Mouse (Mus musculus) embryonic facial prominence, embryonic 13.5 days (tissue): ENCODE results near the gene Pus7. TPM values are rescaled to one million over a fixed set of nuclear protein-coding genes. Genes with fewer than 3 reads are reported as not detected.

ENCODE experiments used
- ATAC-seq: fragments of 200-750 bp; cut with Nextera tagmentation; 2 replicates; pipeline ENCODE4 v1.8.0; 2017; ENCODE audit warnings: low read depth; ENCODE audit not compliant: insufficient number of reproducible peaks, insufficient read depth, low FRiP score, low TSS enrichment
- H3K27ac ChIP-seq: fragments of 300-500 bp; sonication (generic); 2 replicates; pipeline ENCODE4 v1.5.1; 2015; ENCODE audit warnings: moderate library complexity, mild to moderate bottlenecking, inconsistent platforms
- H3K27me3 ChIP-seq: fragments of 300-500 bp; sonication (generic); 2 replicates; pipeline ENCODE4 v1.6.1; 2015; ENCODE audit warnings: mild to moderate bottlenecking, inconsistent platforms
- H3K36me3 ChIP-seq: fragments of 300-500 bp; sonication (generic); 2 replicates; pipeline ENCODE4 v1.6.1; 2015; ENCODE audit warnings: mild to moderate bottlenecking, inconsistent platforms
- H3K4me1 ChIP-seq: fragments of 300-500 bp; sonication (generic); 2 replicates; pipeline ENCODE4 v1.6.1; 2015; ENCODE audit warnings: inconsistent platforms
- H3K4me2 ChIP-seq: fragments of 300-500 bp; sonication (generic); 2 replicates; pipeline ENCODE4 v1.6.1; 2015; ENCODE audit warnings: moderate library complexity, mild to moderate bottlenecking, inconsistent platforms
- H3K4me3 ChIP-seq: fragments of 300-500 bp; sonication (generic); 2 replicates; pipeline ENCODE4 v1.5.1; 2015; ENCODE audit warnings: mild to moderate bottlenecking, inconsistent platforms
- H3K9ac ChIP-seq: fragments of 300-500 bp; sonication (generic); 2 replicates; pipeline ENCODE4 v1.6.1; 2015; ENCODE audit warnings: mild to moderate bottlenecking, inconsistent platforms
- H3K9me3 ChIP-seq: fragments of 300-500 bp; sonication (generic); 2 replicates; pipeline ENCODE4 v1.6.1; 2016; ENCODE audit warnings: inconsistent platforms
- WGBS: fragments of 180-500 bp; shearing (Covaris S2); methylation state at CpG from one replicate; pipeline ENCODE4 v1.1.7; 2015; ENCODE audit warnings: mixed read lengths; 5-methylcytosine and 5-hydroxymethylcytosine counted together
- polyA plus RNA-seq: library from polyadenylated mRNA; unstranded; fragments of >200 nt; fragmentation: Nextera tagmentation; extraction: Ambion mirVana; gene quantifications from 2 replicates; pipeline ENCODE4 v1.2.1, GENCODE M21; 2015

The Pus7 gene
- polyA plus RNA-seq, 1 experiment from 2014 or later: 35.2 TPM

DNA sequence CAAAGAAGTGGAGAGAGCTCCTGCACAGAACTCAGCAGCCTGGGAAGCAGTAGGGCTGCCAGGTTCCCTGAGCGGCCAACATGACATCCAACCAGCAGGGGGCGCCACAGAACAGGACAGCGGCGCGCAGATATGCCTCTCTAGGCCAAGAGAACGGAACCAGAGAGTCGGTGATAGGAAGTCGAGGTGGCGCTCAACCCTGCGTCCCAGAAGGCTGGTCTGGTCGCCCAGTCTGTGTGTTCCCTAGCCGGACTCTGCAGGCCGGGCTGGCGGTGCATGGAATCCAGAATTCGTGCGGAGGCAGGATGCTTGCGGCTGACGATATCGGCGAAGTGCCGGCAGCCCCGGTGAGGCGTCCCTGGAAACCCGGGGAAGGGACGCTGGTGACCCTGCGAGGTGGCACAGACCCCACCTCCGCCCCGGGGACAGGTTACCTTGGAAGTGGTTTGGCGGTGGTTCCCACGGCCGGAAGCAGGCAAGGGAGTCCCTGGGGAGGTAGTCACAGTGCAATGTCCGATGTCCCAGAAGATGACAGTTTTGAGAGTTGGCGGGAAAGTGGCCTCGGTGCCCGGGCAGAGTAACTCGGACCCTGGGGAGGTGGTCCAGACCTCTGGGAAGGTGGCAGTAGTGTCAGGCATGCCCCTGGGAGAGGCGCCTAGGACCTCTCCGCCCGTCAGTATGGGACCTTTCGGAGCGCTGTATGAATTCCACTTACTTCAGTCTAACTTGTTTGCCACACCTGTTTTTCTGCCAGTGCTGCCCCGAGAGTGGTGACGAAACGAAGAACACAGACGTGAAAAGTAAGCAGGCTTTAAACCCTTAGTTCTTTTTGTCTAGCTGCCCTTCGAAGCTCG lies 4.3 kb upstream of the Pus7 start, which contains the start of gene Rint1:
TSS of gene Rint1 (plus strand) at position 176 of the 854 bp plus-strand sequence.
- peak within 1 kb of the TSS; percentile 88 for H3K4me2 ChIP-seq
- peak within 1 kb of the TSS; percentile 97 for H3K4me3 ChIP-seq
- no peaks in the 10 kb centered on the region for H3K27me3 ChIP-seq
- peak within 1 kb of the TSS; percentile 60 for H3K27ac ChIP-seq
- H3K4me1 ChIP-seq: peaks cover 10% of the 10 kb centered on the region
- WGBS: 3% methylated on average over 47 of the region's 47 CpGs
- ATAC-seq: peak; percentile 80
- no peaks in the 10 kb centered on the region for H3K9me3 ChIP-seq
- H3K36me3 ChIP-seq: peaks cover 26% of the 10 kb centered on the region
- H3K9ac ChIP-seq: peak within 1 kb of the TSS; percentile 95

DNA sequence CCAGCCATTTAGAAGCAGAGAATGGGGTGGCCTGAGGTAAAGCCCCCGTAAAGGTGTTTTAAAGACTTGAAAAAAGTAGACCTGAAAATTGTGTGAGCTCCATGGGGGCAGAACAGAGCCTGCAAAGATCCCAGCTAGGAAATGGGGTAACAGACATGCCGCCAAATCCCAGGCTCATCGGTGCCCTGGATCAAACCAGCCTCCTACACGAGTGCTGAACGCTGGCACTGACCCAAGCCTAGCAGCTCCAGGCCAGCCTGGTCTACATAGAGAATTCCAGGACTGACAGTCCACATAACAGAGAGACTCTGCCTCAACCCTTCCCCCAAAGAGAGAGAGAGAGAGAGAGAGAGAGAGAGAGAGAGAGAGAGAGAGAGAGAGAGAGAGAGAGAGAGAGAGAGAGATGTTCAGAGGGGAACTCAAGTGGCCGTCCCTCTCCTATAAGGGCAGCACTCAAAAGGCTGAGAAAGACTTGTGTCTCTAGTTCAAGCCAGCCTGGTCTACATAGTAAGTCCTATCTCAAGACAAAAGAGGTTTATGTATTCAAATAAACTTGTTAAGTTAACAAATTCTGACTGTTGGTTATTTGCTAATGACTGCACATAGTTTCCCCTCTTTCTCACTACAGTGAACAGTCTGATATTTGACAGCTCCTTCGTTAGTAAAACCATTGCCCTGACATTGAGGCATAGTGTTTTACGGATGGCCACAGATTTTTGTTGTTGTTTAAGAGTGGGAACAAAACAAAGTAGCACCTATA lies 1.3 kb downstream of the Pus7 start:
- Histone ChIP-seq H3K9ac (peak overlapping the region; percentile 88), H3K27me3 (no peaks in the 10 kb centered on the region), H3K4me1 (peaks cover 19% of the 10 kb centered on the region), H3K36me3 (peaks cover 4% of the 10 kb centered on the region; the same call in 1 of the 2 replicates), H3K4me2 (peak overlapping the region; percentile 77), H3K9me3 (no peaks in the 10 kb centered on the region), H3K4me3 (peak overlapping the region; percentile 86), H3K27ac (no peak overlapping the region)
- WGBS: 47% methylated on average over 8 of the region's 8 CpGs
- no peak for ATAC-seq

DNA sequence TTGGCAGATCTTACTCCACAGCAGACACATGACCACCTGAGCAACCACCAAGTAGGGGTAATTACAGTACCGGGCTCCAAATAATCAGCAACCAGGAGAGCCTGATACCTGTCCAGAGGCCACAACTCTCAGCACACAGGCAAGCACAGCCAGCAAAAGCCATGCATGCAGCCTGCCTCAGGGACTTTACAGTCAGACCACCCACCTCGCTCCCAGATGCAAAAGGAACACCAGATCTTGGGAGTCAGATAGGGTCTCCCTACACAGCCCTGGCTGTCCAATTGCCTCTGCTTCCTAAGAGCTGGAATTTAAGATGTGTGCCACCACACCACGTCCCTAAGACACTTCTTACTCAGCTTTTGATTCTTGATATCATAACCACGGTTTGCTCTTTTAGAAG lies 2.3 kb downstream of the Pus7 start:
- Histone ChIP-seq H3K4me1 (peaks cover 16% of the 10 kb centered on the region), H3K36me3 (peaks cover 9% of the 10 kb centered on the region), H3K4me3 (no peak overlapping the region), H3K9me3 (no peaks in the 10 kb centered on the region), H3K27ac (no peak overlapping the region), H3K4me2 (no peak overlapping the region), H3K27me3 (no peaks in the 10 kb centered on the region), H3K9ac (no peak overlapping the region)
- ATAC-seq: no peak
- 54% methylated on average over 4 of the region's 4 CpGs for WGBS

DNA sequence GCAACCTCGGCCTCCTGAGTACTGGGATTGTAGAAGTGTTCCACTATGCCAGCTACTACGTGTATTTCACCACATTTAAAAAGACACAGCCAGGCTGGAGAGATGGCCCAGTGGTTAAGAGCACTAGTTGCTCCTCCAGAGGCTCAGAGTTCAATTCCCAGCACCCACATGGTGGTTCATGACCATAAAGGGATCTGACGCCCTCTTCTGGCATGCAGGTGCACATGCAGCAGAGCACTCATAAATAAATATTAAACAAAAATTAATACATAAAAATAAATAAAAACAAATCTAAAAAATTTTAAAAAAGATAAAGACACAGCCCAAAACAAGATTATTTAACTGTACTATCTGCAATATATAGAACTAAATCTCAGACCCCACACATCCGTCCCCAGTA lies 3.0 kb downstream of the Pus7 start:
- H3K4me2 ChIP-seq: no peak overlapping the region
- no peak overlapping the region for H3K9ac ChIP-seq
- 84% methylated on average over 4 of the region's 4 CpGs for WGBS
- peaks cover 16% of the 10 kb centered on the region for H3K4me1 ChIP-seq
- no peak overlapping the region for H3K27ac ChIP-seq
- no peak for ATAC-seq
- no peak overlapping the region for H3K4me3 ChIP-seq
- H3K27me3 ChIP-seq: no peaks in the 10 kb centered on the region
- peaks cover 12% of the 10 kb centered on the region for H3K36me3 ChIP-seq
- no peaks in the 10 kb centered on the region for H3K9me3 ChIP-seq

DNA sequence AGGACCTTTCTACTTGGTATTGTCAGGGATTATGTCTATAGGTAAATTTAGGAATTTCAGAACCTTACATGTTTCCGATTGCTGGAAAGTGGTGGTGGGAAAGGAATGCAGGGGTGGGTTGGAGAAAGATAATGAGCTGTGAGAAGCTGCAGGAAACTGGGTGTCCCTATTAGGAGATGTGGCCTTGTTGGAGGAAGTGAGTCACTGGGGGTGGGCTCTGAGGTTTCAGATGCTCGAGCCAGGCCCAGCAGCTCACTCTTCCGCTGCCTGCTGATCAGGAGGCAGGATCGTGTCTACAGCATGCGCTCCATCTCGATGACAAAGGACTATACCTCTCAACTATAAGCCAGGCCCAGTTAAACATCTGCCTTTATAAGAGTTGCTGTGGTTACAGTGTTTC lies 9.3 kb downstream of the Pus7 start:
- ATAC-seq: no peak
- Histone ChIP-seq H3K4me1 (no peaks in the 10 kb centered on the region), H3K9ac (no peak overlapping the region), H3K36me3 (peaks cover 46% of the 10 kb centered on the region), H3K4me3 (no peak overlapping the region), H3K27me3 (no peaks in the 10 kb centered on the region), H3K27ac (no peak overlapping the region), H3K4me2 (no peak overlapping the region), H3K9me3 (no peaks in the 10 kb centered on the region)
- 81% methylated on average over 6 of the region's 6 CpGs for WGBS

DNA sequence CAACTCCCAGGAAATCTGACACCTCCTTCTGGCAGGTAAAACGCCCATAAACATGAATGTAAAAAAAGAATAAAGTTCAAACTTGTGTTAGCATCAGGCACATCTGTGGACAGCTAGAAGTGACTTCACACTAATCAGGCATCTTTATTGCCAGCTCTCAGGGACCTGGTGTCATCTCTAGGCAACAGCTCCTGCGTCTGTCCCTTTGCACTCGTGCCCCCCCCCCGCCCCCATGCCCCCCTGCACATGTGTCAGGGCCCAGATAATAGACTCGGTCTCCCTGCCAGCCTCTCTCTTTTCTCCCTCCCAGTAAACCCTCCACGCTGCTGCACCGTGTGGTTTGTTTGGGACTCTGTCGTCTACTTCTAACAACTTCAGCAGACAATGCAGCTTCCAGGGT lies 12.4 kb downstream of the Pus7 start:
- no peaks in the 10 kb centered on the region for H3K9me3 ChIP-seq
- H3K4me2 ChIP-seq: no peak overlapping the region
- ATAC-seq: no peak
- no peak overlapping the region for H3K4me3 ChIP-seq
- H3K36me3 ChIP-seq: peaks cover 62% of the 10 kb centered on the region
- no peaks in the 10 kb centered on the region for H3K4me1 ChIP-seq
- no peak overlapping the region for H3K9ac ChIP-seq
- no peaks in the 10 kb centered on the region for H3K27me3 ChIP-seq
- WGBS: 65% methylated on average over 8 of the region's 8 CpGs
- H3K27ac ChIP-seq: no peak overlapping the region

DNA sequence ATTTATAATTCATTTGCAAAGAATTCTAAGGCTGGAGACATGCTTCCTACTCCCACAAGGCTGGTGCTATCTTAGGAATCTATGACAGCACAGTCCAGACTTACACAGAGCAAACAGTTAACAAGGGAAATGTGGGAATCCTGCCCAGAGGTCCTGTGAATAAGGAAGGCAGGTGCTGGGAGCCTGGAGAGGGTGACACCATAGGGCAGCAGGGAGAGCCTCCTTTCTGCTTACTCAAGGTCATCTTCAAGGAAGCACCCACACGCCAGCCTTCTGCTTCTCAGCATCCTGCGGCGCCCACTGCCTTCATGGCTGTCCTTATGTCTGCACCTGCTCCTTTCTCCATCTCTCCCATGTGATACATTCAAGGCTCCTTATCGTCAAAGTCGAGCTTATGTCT lies 19.0 kb downstream of the Pus7 start:
- Histone ChIP-seq H3K4me3 (no peak overlapping the region), H3K9ac (no peak overlapping the region), H3K9me3 (no peaks in the 10 kb centered on the region), H3K4me1 (no peaks in the 10 kb centered on the region), H3K27me3 (no peaks in the 10 kb centered on the region), H3K36me3 (peaks cover 66% of the 10 kb centered on the region), H3K4me2 (no peak overlapping the region), H3K27ac (no peak overlapping the region)
- WGBS: 89% methylated on average over 5 of the region's 5 CpGs
- no peak for ATAC-seq

DNA sequence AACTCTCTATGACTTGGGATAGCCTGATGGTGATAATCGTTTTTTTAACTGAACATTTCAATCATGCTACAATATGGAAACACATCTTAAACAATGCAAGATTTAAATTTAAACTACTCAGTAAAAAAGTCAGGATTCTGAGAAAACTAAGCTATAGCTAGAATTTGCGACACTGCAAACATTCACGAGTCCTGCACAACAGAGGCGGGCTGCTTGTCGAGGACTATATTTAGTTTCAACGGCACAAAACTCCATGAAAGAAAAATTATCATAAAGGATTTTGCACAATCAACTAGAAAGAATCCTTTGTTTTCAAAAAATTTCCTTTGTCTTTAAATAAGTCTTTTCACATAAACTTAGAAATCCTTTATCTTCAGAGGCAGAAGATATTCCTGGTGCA lies 21.0 kb downstream of the Pus7 start:
- no peak for ATAC-seq
- H3K36me3 ChIP-seq: peaks cover 64% of the 10 kb centered on the region
- 94% methylated on average over 6 of the region's 6 CpGs for WGBS
- H3K9ac ChIP-seq: no peak overlapping the region
- no peaks in the 10 kb centered on the region for H3K4me1 ChIP-seq
- no peaks in the 10 kb centered on the region for H3K27me3 ChIP-seq
- H3K4me2 ChIP-seq: no peak overlapping the region
- no peak overlapping the region for H3K4me3 ChIP-seq
- no peak overlapping the region for H3K27ac ChIP-seq
- no peaks in the 10 kb centered on the region for H3K9me3 ChIP-seq

DNA sequence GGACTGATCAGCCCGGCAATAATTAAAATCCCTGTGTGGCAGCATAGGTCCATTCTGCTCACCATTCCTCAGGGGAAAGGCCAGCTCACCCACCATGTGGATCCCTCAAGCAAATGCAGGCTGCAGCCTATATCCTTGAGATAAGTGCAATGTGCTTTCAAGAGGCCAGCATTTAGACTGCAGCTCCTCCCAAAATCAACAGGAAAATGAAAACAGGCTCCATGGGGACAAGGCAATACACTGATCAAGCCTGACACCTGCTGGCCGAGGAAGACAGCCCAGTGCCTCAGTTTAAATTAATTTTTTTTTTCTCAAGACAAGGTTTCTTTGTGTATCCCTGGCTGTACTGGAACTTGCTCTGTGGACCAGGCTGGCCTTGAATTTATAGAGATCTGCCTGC lies 24.9 kb downstream of the Pus7 start:
- 44% methylated on average over 2 of the region's 2 CpGs for WGBS
- H3K9ac ChIP-seq: no peak overlapping the region
- no peak overlapping the region for H3K4me2 ChIP-seq
- no peaks in the 10 kb centered on the region for H3K4me1 ChIP-seq
- peaks cover 65% of the 10 kb centered on the region for H3K36me3 ChIP-seq
- no peak overlapping the region for H3K27ac ChIP-seq
- H3K4me3 ChIP-seq: no peak overlapping the region
- no peak for ATAC-seq
- H3K27me3 ChIP-seq: no peaks in the 10 kb centered on the region
- 0 out of 2 replicates have a peak, but pooled peaks cover 2% of the 10 kb centered on the region for H3K9me3 ChIP-seq

DNA sequence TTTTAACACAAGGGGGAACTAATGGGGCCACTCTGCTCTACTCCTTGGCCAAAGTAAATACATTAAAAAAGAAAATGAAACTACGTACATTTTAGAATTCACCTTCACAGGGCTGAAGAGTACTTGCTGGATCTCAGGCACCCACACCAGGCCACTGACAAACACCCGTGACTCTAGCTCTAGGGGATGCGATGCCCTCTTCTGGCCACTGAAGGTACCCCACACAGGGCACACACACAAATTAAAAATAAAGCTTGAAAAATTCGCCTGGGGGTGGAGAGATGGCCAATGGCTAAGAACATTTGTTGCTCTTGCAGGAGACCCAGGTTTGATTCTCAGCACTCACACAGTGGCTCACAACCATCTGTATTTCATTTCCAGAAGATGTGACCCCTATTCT lies 27.1 kb downstream of the Pus7 start:
- Histone ChIP-seq H3K4me1 (no peaks in the 10 kb centered on the region), H3K27ac (no peak overlapping the region), H3K27me3 (no peaks in the 10 kb centered on the region), H3K9me3 (0 out of 2 replicates have a peak, but pooled peaks cover 2% of the 10 kb centered on the region), H3K4me2 (no peak overlapping the region), H3K9ac (no peak overlapping the region), H3K36me3 (peaks cover 60% of the 10 kb centered on the region), H3K4me3 (no peak overlapping the region)
- WGBS: 91% methylated on average over 4 of the region's 4 CpGs
- no peak for ATAC-seq

DNA sequence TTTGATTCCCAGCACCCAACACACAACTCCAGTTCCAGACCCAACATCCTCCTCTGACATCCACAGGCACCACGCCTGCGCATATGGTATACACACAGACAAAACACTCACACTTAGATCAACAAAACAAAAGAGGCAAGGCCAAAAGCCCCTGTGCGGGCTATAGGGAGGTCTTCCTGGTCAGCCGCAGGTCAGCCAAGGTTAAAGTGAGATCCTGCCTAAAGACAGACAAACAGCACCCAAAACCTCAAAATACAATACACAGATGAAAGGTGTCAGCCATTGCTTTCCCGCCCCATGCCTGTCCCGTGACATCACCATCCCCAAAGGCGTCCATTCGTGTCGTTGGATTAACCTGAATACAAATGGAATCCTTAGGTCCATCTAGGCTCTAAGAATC lies 27.9 kb downstream of the Pus7 start:
- Histone ChIP-seq H3K4me3 (no peak overlapping the region), H3K4me1 (no peaks in the 10 kb centered on the region), H3K27me3 (no peaks in the 10 kb centered on the region), H3K36me3 (peaks cover 64% of the 10 kb centered on the region), H3K9ac (no peak overlapping the region), H3K27ac (no peak overlapping the region), H3K4me2 (no peak overlapping the region), H3K9me3 (0 out of 2 replicates have a peak, but pooled peaks cover 2% of the 10 kb centered on the region)
- 98% methylated on average over 9 of the region's 9 CpGs for WGBS
- no peak for ATAC-seq

DNA sequence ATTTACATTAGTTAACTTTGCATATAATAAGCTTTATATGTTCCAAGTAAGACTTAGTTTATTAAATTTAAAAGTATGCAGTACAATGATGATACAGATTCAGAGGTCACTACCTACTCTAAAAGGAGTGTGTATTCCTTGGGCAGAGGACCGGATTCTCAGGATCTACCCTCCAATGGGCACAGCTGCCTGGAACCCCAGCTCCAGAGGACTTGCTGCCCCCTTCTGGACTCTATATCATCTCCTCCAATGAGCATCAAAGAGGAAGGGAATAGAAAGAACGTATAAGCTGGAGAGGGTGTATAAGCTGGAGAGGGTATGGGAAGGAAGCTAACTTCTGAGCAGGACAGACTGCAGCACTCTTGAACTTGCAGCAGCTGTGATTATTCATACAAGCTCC lies 33.6 kb downstream of the Pus7 start:
- H3K9me3 ChIP-seq: no peaks in the 10 kb centered on the region
- ATAC-seq: no peak
- 66% methylated on average over 2 of the region's 2 CpGs for WGBS
- H3K4me1 ChIP-seq: no peaks in the 10 kb centered on the region
- peaks cover 51% of the 10 kb centered on the region for H3K36me3 ChIP-seq
- no peak overlapping the region for H3K4me2 ChIP-seq
- no peak overlapping the region for H3K27ac ChIP-seq
- no peak overlapping the region for H3K4me3 ChIP-seq
- H3K9ac ChIP-seq: no peak overlapping the region
- H3K27me3 ChIP-seq: no peaks in the 10 kb centered on the region
